Mouse (Mus musculus) layer of hippocampus, adult 2 months (tissue): ENCODE data around the gene Pou2f1. TPM values are rescaled to one million over a fixed set of nuclear protein-coding genes. Genes with fewer than 3 reads are reported as not detected.

Experiments used
- DNase-seq, 2 experiments: peaks; one replicate each; pipeline ENCODE4 v3.0.0; 2022; ENCODE audit warnings: low spot score in 2 of 2
- H3K27ac ChIP-seq: fragments of 200-600 bp; 2 replicates; pipeline ENCODE4 v1.8.1; 2022
- H3K4me3 ChIP-seq: fragments of 200-600 bp; 2 replicates; pipeline ENCODE4 v1.8.1; 2022; ENCODE audit warnings: mild to moderate bottlenecking
- CTCF ChIP-seq: fragments of 200-600 bp; conservative IDR thresholded peaks from 2 replicates; pipeline ENCODE4 v1.8.1; 2022; ENCODE audit warnings: antibody characterized with exemption, mild to moderate bottlenecking, moderate library complexity
- total RNA-seq, 2 experiments: library from RNA; stranded (reverse); gene quantifications; 2 replicates each; pipeline ENCODE4 v1.2.3; 2021

Gene Pou2f1
- total RNA-seq, 2 experiments from 2014 or later = 15.2 to 22.4 TPM

GRCm38 (mm10) chr1:166031673-166032547 lies 29.4 kb upstream of the Pou2f1 start:
- no peak for TF ChIP-seq CTCF
- Histone ChIP-seq H3K27ac (no peak overlapping the region), H3K4me3 (no peak overlapping the region)
- no peak for DNase-seq

DNA sequence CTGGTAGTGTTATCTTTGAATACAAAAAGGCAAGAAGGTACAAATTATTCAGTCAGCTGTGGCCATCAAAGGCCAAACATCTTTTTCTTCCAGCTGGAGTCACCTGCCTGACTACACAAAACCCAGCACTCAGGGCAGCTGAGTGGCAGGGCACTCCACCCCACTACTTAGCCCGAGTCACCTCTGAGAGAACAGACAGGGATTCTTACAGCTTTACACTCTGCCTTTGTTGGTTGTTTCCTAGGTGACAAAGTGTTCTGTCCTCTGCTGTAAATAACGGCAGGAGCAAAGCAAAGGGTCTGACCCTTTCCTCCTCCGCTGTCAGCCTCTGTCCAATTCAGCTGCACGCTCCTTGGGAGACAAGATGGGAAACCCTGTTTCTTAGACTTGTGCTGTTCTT lies 21.5 kb upstream of the Pou2f1 start:
- DNase-seq = no peak
- no peak for TF ChIP-seq CTCF
- H3K27ac ChIP-seq = no peak overlapping the region
- no peak overlapping the region for H3K4me3 ChIP-seq

DNA sequence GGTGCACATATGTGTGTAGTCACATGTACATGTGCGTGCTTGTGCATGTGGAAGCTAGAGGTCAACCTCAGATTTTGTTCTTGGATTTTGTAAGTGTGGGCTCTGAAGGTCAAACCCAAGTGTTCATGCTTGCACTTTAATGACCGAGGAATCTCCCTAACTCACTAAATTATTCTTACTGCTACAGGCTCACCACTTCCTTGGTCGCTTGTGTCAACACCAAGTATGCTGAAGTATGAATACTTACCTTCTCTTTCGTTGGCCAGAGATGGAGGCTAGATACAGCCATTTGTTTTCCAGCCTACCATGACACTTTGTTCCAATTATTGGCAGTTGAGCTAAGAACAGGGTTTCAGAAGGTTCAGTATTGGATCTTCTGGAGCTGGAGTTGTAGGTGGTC lies 14.7 kb upstream of the Pou2f1 start:
- Histone ChIP-seq H3K27ac (no peak overlapping the region), H3K4me3 (no peak overlapping the region)
- TF ChIP-seq CTCF = no peak
- DNase-seq = no peak

DNA sequence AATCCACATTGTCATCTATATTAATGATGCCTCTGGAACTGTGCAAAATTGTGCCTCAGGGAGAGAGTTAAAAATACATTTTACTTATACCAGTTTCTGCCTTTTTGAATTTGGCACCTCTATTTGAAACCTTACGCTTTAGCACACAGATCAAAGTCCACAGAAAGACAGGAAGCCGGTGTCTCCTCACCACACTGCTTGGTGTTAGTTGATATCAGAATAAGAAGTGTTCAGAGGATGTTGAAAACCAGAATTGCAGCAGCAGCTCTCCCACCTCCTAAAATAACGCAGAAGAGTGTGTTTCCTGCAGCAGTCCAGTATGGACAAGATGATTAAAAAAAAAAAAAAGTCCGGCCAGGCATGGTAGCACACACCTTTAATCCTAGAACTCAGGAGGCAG lies 13.8 kb upstream of the Pou2f1 start:
- DNase-seq = no peak
- TF ChIP-seq CTCF = no peak
- no peak overlapping the region for H3K4me3 ChIP-seq
- no peak overlapping the region for H3K27ac ChIP-seq

GRCm38 (mm10) chr1:166014530-166014929 lies 12.1 kb upstream of the Pou2f1 start:
- DNase-seq = no peak
- Histone ChIP-seq H3K4me3 (no peak overlapping the region), H3K27ac (no peak overlapping the region)
- TF ChIP-seq CTCF = no peak

GRCm38 (mm10) chr1:166010106-166010505 lies 7.6 kb upstream of the Pou2f1 start:
- no peak for TF ChIP-seq CTCF
- Histone ChIP-seq H3K4me3 (no peak overlapping the region), H3K27ac (no peak overlapping the region)
- no peak for DNase-seq

- TF ChIP-seq CTCF = no peak
- DNase-seq = no peak
- Histone ChIP-seq H3K27ac (no peak overlapping the region), H3K4me3 (no peak overlapping the region)
These were observed 6.3 kb upstream of the Pou2f1 start for GRCm38 (mm10) chr1:166008634-166009350.

DNA sequence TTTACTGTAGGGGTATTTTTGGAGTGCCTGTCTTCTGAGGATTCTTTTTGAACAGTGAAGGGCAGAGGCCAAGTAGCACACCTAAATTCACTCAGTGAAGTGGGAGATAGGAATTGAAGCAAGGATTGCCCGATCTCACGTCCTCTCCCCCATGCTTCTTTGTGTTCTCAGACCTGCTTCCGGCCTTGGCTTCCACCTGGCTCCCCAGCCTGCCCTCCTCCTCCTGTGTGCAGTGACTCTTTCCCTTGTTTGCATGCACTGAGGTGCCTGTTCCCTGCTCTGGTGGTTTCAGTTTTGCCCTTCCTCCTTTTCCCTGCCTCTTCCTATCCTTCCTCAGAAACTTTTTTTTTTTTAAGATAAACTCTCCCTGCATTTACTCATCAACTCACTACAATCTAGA lies 4.5 kb upstream of the Pou2f1 start:
- no peak overlapping the region for H3K4me3 ChIP-seq
- no peak for TF ChIP-seq CTCF

GRCm38 (mm10) chr1:166003181-166004022 lies 924 bp upstream of the Pou2f1 start:
- peak overlapping the region; percentile 72 for H3K4me3 ChIP-seq
- DNase-seq = peak; percentile 93 to 94
- peak overlapping the region; percentile 67; the same call in 1 of the 2 replicates for H3K27ac ChIP-seq
- TF ChIP-seq CTCF = no peak

More for the DNA sequence above, 4.5 kb upstream of the Pou2f1 start:
- no peak overlapping the region for H3K27ac ChIP-seq
- DNase-seq = no peak

- H3K4me3 ChIP-seq = peak overlapping the region; percentile 96
- DNase-seq = peak; percentile 2 to 32
- H3K27ac ChIP-seq = peak overlapping the region; percentile 98
- no peak for TF ChIP-seq CTCF
These were observed 481 bp downstream of the Pou2f1 start for GRCm38 (mm10) chr1:166001904-166002489.

DNA sequence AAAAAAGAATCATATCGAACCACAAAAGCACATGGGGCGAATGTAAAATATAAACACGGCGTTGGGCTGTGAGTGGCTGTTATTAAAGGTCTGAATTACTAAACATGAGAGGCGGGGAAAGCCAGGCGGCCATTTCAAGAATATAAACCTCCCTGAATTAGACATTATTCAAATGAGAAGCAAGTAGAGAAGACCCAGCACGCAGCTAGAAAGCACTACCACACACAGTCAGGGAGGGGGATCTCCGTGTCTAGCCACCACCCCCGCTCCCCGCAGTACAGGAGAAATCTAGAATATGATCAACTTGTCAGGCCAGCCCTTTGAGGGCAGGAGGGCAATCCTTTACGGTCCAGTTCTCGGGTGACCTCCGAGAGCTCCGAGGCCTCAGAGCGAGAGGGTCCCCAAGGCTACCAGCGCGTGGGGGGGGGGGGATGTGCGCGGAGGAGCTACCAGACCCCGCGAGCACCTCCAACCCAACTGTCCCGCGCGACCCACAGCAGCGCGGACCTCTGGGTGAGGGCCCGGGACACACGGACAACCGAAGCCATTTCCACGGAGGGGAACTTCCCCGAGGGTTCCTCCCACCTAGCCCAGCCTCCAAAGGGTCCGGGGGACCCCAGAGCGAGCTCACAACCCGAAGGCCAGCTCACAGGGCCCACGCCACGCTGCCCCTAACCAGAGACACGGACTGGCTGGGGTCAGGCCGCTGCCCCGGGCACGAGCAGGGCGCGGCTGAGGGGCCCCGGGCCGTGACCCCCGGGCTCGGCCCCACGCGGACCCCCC lies 1.2 kb downstream of the Pou2f1 start:
- H3K4me3 ChIP-seq = peak overlapping the region; percentile 96
- TF ChIP-seq CTCF = no peak
- DNase-seq = peak; percentile 35 to 36
- H3K27ac ChIP-seq = peak overlapping the region; percentile 98
